Mouse (Mus musculus): ENCODE measurements around the gene Arap1.

The Arap1 gene

DNA sequence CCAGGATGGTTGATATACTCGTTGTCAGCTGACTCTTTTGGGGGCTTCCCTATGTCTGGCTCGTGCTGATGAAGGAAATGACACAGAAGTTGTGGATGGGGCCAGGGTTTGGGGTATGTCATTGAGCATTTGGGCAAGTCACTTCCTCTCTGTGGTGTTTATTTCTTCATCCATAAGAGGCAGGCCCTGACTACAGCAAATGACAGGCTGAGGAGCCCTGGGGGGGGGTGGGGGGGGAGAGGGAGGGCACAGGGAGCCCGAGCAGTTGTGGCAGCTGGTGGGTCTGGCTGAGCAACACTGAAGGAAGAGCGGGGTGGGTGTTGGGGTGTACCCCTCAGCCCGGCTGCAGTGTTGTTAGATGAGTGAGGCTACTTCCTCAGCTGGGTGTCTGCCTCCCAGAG, 14.9 kb downstream of the Arap1 start:
- DNase-seq (ENCODE audit: low read depth, low spot score) = no peak

DNA sequence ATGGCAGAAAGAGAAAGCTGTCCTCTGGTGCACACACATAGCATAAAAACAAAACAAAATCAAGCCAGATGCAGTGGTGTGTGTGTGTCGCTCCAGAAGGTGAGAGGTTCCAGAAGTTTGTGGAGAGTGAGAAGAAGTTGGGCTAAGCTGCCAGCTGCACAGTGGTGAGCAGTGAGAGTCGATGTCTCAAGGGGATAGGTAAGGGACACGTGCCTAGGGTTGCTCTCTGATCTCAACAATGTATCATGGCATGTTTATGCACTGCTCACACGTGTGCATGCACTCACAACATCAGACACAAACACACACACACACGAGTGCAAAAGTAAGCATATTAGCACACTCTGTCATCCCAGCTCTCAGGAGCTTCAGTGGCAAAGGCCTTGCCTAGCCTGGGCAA, 16.0 kb downstream of the Arap1 start:
- no peak for DNase-seq (ENCODE audit: low read depth, low spot score)

DNA sequence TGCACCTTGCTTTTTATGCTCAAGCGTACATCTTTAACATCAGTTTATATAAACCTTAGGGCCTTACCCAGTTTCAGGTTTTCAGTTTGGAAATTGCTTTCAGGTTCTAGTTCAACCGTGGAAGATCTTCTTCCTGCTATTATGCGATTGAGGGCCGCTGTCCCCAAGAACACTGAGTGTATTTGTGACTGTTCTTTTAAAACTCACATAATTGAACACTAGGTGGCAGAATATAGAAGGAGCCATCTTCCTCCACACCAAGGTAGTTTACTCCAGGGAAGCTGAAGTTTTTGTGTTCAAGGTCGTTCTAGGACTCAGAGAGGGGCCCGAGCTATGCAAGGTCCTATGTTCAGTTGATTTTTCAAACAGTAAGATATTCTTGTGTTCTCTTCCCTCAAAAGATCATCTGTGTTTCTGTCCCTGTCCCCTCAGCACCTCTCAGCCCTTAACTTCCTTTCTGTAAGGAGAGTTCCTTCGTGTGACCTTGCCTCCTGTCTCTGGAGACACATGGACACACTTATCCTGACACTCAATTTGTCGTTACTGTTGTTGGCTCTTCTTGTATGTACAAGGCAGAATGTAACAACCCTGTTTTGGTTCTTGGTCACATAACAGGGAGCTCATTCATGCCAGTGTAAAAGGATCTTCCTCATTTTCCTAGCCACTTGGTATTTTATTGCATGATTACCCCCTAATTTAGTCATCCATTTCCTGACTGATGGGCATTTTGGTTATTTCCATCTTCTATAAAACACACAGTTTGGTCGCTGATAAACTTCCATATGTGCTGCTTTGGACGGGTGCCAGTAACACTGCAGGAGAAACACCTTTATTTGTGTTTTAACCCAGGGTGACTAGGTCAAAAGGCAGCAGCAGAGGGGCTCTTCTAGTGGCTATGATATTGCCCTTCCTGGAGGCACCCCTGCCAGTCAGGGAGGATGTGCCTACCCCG, 20.3 kb downstream of the Arap1 start:
- DNase-seq (ENCODE audit: low read depth, low spot score) = no peak

DNA sequence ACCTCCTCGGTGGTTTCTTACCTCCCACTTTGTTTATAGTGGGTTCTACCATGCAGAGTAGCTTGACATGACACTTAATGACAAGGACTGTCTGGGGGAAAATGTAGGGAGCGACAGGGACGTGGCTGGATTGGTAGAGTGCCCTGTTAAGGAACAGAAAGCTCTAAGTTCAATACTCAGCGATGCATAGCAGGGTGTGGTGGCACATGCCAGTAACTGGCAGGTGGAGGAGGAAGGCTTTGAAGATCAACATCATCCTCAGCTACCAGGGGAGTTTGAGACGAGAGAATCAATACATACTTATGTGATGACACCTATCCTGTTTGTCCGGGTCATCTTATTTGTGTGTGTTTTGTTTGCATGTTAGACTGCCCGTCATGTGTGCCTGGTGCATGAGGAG, 21.8 kb downstream of the Arap1 start:
- DNase-seq (ENCODE audit: low read depth, low spot score) = no peak

DNA sequence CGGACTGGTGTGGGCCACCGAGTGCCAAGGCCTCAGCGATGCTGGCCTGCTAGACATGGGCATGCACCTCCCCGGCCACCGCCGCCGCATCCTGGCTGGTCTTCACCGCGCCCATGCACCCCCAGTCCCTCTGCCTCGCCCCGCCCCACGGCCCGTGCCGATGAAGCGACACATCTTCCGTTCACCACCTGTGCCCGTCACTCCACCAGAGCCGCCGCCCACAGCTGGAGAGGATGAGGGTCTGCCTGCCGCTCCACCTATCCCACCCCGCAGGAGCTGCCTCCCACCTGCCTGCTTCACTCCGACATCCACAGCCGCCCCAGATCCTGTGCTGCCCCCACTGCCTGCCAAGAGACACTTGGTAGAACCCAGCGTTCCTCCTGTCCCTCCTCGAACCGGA, 25.2 kb downstream of the Arap1 start:
- DNase-seq (ENCODE audit: low read depth, low spot score) = no peak

DNA sequence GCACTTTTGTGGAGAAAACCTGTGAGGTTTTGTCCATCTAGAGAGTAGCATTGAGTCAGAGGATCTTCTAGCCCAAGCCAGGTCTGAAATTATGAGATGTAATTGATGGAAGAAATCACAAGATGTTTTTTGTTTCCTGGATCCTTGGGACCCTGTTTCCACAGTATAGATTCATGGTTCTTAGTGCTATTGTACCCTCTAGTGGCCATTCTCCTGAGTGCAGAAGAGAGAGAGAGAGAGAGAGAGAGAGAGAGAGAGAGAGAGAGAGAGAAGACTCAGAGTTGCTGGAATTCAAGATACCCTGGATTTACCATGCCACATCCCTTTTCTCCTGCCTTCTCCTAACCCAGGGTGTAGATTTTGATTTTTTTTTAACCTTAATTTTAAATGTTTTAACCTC, 26.3 kb downstream of the Arap1 start:
- DNase-seq (ENCODE audit: low read depth, low spot score) = peak; percentile 58

DNA sequence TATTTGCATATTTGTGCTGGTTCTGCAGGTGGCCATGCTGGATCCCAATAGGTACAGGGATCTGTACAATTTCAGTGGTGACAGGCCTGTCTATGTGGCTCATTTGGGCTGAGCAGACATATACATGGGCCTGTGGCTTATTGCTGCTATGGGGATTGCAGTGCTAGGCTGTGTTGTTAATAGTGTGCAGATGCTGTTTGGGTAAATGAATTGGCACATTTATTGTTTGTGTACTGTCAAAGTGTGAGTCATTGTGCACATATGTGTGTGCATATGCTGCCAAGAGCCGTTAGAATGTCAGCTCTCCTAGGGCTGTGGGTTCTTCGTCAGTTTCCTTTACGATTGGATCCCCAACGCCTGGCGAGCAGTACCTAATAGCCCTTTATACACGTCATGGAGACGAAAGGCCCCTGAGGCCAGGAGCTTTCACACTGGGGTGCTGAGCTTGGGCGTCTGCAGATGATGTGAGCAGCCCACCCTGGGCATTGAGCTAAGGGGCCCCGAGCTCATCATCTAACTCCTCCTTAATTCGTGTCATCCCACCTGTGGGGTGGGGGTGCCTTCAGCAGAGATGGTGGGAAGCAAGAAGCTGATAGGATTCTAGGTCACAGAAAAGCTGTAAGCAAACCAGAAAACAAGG, 29.0 kb downstream of the Arap1 start:
- DNase-seq (ENCODE audit: low read depth, low spot score) = no peak

DNA sequence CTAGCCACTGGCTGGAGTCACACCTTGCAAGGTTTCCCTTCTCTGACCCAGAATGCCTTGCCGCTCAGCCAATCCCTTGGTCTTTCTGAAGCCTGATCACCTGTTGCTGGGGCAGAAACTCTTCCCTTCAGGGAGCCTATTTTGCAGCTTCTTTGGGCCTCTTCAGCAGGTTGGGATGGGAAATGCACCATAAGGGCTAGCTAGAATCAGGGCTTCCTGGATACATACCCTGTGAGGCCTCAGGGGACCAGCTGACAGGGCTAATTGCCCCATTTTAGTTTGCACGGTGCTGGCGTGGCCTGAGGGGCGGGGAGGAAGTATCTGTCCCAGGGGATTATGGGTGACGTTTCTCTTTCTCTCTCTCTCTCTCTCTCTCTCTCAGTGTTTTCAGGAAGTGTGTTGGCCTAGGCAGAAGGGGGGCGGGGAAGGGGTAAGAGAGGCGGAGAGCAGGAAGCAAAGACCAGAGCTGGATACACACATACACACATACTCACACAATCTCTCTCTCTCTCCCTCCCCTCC, 29.9 kb downstream of the Arap1 start:
- no peak for DNase-seq (ENCODE audit: low read depth, low spot score)

DNA sequence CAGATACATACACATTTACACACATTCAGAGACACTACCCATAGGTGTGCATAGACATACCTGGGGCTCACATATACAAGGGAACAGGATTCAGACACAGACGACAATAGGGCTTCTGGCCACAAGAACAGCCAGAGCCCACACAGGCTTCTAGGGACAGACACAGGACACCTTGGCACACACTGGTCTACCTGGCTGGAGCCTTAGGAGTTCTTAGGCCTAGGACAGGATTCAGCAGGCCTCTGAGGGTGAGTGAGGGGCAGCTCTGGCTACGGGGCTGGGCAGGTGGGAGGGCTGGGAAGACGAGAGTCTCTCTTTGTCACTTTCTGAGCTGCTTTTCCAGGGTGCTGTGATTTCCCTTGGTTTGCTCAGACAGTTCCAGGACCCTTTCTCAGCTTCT, 30.4 kb downstream of the Arap1 start:
- no peak for DNase-seq (ENCODE audit: low read depth, low spot score)

DNA sequence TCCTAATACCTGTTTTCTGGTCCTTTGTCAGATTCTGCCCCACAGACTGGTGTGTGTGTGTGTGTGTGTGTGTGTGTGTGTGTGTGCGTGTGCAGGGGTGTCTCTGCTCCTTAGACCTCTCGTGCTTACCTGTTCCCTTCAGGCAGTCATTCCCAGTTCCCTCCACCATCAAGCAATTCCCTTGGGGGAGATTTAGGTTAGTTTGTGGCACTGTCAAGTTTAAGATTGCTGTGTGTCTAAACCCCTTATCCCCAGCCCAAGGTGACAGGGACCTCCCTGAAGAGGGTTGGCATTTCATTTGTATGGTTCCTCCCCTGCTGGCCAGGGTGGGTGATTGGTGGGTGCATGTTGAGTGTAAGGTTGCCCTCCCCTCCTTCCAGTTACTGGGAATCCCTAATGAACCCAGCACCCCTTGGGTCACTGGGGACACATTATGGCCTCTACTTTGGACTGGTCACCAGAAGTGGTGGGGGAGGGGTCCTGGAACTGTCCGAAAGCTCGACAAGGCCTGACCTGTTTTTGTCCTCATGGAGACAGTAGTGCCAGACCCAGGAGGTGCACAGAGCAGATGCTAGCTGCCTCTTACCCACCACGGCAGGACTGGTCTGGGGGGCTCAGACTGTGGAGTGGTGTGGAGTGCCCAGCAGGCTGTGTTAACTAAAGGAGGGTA, 31.1 kb downstream of the Arap1 start:
- DNase-seq (ENCODE audit: low read depth, low spot score) = no peak

DNA sequence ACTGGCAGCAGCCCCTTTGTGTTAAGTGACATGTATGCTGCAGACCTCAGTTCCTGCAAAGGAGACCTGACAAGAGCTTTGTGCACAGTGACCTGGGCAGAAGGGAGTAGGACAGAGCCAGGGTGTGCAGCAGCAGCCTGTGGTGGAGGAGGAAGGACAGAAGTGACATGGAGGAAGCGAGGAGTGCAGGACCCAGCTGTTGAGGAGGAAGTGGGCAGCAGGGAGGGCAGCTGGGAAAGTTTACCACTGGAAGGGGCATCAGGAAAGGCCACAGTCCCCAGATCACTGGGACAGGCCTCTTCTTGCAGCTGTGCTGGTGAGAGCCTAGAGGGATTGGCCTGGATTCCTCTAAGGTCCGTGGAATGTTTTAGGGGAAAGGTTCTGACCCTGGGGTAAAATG, 31.9 kb downstream of the Arap1 start:
- no peak for DNase-seq (ENCODE audit: low read depth, low spot score)

DNA sequence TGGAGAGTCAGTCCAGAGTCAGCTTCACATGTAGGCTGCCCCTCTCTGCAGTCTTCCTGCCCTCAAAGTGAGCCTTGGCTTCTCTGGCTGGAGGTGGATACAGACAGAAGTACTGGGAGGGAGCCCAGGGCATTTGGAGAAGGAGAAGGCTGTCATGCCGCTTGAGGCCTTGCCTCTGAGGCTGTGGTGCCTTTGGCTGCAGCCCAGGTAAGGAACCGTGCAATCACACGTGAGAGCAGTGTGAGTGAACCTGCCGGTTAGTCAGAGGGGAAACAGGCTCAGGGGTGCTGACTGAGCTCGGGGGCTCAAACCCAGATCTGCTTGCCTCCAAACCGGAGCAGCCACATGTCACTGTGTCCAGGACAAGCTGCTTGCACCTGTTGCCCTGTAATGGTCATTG, 33.6 kb downstream of the Arap1 start:
- no peak for DNase-seq (ENCODE audit: low read depth, low spot score)

DNA sequence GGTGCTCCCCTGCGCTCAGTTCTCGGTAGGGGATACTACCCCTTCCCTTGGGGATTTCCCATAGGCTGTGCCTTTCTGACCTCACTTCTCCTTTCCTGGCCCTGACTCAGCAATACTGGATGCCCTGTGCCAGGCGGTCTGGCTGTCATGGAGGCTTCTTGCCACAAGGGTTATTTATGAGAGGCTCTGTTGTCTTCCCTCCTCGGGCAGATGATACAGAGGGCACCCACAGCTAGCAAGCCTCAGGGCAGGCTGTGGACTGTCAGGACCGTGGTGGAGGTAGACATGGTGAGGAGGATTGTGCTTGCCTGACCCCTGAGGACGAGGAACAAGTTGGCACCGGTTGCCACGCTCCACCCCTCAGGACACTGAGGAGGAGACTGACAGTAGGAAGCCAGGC, 34.5 kb downstream of the Arap1 start:
- DNase-seq (ENCODE audit: low read depth, low spot score) = no peak

DNA sequence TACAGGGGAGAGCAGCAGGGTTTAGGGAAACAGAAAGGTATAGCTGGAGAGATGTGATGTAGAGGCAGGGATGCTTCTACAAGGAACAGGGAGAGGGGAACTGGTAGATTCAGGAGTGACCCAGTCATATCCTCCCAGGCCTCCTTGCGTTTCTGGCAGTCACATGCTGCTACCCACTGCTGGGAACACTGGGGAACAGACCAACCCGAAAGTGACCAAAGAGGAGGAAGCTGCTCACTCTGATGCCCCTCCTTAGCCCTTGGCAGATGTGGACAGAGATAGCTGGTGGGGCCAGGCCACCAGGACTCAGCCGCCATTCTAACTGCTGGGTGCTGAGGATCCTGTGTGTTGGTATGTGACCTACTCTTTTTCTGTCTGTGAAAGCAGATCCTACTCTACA, 35.9 kb downstream of the Arap1 start:
- no peak for DNase-seq (ENCODE audit: low read depth, low spot score)

DNA sequence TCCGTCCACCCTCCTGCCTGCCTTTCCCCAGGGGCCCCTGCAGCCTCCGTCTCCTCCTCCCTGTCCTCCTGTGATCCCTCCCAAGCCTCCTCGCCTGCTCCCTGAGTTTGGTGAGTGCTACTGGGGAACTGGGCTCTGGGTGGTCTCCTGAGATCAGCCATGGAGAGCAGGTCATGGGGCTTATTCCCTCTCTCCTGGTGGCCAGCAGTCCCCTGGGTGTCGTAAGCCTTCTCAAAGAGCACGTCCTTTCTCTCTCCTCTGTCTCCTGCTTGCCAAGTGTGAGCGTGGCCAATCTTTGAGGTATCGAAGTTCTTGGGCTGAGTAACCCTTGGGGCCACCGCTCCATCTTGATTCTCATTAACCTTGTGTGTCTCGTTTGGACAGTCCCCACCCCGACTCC, 37.1 kb downstream of the Arap1 start:
- DNase-seq (ENCODE audit: low read depth, low spot score) = no peak

DNA sequence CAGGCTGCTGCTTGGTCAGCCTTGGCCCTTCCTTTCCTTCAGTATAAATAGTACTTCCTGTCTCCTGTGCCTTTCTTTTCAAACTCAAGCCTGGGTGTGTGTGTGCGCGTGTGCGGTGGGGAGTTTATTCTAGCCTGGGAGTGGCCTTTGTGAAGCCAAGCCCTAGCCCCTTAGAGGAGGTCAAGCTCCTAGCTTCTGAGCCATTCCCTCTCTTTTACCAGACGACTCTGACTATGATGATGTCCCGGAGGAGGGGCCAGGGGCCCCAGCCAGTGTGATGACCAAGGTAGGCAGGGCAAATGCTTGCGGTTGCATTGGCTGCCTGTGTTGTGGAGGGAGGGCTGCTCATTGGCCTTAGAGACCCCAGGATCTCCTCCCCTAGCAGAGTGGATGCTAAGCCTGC, 37.5 kb downstream of the Arap1 start:
- no peak for DNase-seq (ENCODE audit: low read depth, low spot score)

DNA sequence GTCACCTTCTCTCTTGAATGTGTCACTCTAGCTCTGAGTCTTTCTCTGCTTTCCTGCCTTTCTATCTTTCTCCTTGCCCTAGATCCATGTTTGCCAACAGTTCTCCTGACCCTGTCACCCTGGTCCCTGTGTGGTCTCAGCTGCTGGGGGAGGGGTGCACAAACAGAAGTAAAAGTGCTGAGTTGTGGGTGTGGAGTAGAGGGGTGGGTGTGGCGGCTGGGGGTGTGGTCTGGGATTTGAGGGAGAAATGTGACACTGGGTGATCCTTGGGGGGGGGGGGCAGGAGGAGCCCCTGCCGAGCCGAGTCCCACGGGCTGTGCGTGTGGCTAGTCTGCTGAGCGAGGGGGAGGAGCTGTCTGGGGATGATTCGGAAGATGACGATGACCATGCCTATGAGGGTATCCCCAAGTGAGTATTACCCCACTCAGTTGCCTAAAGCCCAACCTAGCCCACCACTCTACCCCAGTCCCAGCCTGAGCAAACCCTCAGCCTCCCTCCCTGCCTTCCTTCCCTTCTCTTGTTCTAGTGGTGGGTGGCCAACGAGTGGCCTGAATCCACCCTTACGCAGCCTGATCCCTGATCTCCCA, 38.1 kb downstream of the Arap1 start:
- no peak for DNase-seq (ENCODE audit: low read depth, low spot score)

DNA sequence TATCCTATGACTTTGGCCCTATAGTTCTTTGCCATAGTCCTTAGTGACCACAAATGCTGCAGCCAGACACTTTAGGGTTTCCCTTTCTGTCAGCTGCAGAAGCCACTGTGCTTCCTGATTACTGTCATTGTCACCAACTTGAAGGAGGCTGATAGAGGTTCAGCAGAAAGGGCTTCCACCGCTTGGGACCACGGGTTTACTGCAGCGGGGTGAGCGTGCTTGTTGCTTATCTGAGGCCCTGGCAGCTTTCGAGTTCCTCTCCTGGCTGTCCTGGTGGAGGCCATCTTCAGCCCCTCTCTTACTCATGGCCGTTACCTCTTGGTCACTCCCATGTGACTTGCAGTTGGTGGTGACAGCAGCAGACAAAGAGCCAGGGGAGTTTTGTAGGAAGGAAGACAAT, 41.4 kb downstream of the Arap1 start:
- no peak for DNase-seq (ENCODE audit: low read depth, low spot score)

DNA sequence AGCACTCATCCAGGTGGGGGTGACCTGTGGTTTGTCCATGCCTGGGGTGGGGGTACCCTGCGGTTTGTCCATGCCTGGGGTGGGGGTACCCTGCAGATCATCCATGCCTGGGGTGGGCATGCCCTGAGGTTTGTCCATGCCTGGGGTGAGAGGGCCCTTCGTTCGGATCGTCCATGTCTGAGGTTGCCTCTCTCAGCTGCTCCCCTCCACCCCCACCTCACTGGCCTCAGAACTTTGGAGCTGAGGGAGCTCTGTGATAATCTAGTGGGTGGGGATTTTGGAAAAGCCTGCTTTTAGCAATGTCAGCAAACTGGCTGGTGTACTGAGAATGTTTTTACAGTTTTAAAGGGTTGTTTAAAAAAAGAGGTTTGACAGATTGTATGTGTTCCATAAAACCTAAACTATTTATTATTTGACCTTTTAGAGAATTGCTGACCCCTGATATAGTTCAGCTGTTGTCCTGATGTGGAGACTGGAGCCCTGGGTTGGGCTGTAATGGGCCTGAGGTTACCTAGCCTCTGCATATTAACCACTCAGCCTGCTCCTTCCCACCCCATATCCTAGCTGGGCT, 44.1 kb downstream of the Arap1 start:
- no peak for DNase-seq (ENCODE audit: low read depth, low spot score)

DNA sequence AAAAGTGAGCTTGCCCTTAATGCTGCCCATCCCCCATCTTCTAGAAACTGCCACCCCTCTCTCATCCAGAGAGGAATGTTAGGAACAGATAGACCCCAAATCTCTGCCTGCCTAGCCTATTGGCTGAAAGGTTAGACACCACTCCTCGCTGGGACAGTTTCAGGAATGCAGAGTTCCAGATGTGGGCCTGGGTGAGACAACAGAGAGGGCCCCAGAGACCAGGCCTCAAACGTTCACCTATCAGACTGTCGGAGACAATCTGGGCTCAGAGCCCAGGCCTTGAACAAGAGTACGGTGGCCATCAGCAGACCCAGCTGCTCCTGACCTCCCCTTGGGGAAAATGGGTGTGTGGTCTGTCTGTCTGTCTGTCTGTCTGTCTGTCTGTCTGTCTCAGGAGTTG, 45.1 kb downstream of the Arap1 start:
- no peak for DNase-seq (ENCODE audit: low read depth, low spot score)

DNA sequence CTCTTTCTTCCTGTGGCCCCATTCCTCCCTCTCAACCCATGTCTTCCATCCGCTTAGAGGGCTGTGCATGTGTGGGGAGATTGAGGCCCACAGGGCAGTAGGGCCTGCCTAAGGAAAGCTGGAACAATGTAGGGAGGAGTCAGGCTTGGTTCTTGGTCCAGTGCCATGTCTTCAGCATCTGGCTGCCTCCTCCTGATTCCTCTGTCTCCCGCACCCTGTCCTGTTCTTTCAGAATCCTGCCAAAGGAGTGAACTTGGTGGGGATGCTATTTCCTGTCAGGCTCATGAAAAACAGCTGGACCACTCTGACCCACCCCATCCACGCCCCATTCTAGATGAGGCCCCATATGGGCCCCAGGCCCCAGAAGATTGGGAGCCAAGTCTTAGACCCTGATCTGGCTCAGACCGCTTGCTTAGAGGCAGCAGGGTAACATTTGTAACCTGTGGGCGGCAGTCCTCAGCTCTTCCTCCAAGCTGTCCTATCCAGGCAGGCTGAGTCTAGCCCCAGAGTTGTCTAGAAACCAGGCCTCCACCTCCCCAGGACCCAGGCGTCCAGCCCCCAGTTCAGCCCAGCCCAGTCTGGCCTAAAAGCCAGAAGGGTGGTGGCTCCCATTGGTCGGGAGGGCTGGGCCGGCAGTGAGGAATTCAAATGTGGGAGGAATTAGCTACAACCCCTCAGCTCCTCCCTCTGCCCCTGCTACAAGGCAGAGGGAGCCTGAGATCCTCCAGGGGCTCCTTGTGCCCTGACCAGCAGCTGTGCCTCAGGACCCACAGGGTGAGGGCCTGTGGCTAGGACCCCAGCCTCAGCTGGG, 46.0 kb downstream of the Arap1 start:
- DNase-seq (ENCODE audit: low read depth, low spot score) = no peak
